Mouse (Mus musculus) olfactory bulb, adult 2 months (tissue): ENCODE data around the gene Trib2.

Source experiments
- CTCF ChIP-seq: fragments of 200-500 bp; IDR thresholded peaks from 2 replicates; pipeline ENCODE4 v1.5.1; 2012; ENCODE audit warnings: low read depth, mild to moderate bottlenecking, low read length, moderate library complexity; ENCODE audit not compliant: insufficient read depth
- POLR2A ChIP-seq: fragments of 200-500 bp; IDR thresholded peaks from 2 replicates; pipeline ENCODE4 v1.6.1; 2012; ENCODE audit warnings: mild to moderate bottlenecking, low read depth, low read length, moderate library complexity; ENCODE audit not compliant: insufficient read depth

DNA sequence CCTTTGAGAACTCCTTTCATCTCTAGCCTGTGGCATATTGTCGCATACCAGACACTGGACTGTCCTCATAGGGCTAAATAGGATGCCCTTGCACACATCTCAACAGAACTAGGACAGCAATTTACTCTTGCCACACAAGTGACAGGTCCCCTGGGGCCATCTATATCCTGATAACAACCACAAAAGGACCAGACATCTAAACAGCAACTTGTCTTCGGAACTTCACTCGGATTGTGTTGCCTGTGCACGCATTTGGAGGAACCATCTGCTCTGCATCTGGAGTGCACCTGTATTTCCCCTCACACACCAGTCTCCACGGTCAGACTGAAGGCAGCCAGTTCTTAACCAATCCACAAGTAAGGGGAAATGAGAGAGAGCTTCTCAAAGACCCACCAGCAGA is 39.2 kb upstream of the Trib2 start:
- TF ChIP-seq POLR2A (no peak), CTCF (no peak)
